Mouse (Mus musculus) hindbrain, embryonic 13.5 days (tissue): ENCODE results near the gene Neu2. TPM values are rescaled to one million over a fixed set of nuclear protein-coding genes. Genes with fewer than 3 reads are reported as not detected.

Experiments
- ATAC-seq: fragments of 200-750 bp; cut with Nextera tagmentation; 2 replicates; pipeline ENCODE4 v1.8.0; 2017; ENCODE audit warnings: moderate TSS enrichment; ENCODE audit not compliant: low FRiP score
- H3K27ac ChIP-seq: fragments of 300-500 bp; sonication (generic); 2 replicates; pipeline ENCODE4 v1.5.1; 2015; ENCODE audit warnings: inconsistent platforms, mild to moderate bottlenecking, moderate library complexity
- H3K27me3 ChIP-seq: fragments of 300-500 bp; sonication (generic); 2 replicates; pipeline ENCODE4 v1.6.1; 2015; ENCODE audit warnings: mild to moderate bottlenecking, inconsistent platforms
- H3K36me3 ChIP-seq: fragments of 300-500 bp; sonication (generic); 2 replicates; pipeline ENCODE4 v1.6.1; 2015; ENCODE audit warnings: mild to moderate bottlenecking, inconsistent platforms
- H3K4me1 ChIP-seq: fragments of 300-500 bp; sonication (generic); replicated peaks from 2 replicates; pipeline ENCODE4 v1.6.1; 2015; ENCODE audit warnings: inconsistent platforms
- H3K4me2 ChIP-seq: fragments of 300-500 bp; sonication (generic); 2 replicates; pipeline ENCODE4 v1.6.1; 2015; ENCODE audit warnings: inconsistent platforms, mild to moderate bottlenecking, moderate library complexity
- H3K4me3 ChIP-seq: fragments of 300-500 bp; sonication (generic); 2 replicates; pipeline ENCODE4 v1.5.1; 2015; ENCODE audit warnings: mild to moderate bottlenecking, inconsistent platforms
- H3K9ac ChIP-seq: fragments of 300-500 bp; sonication (generic); 2 replicates; pipeline ENCODE4 v1.6.1; 2015; ENCODE audit warnings: mild to moderate bottlenecking, inconsistent platforms
- H3K9me3 ChIP-seq: fragments of 300-500 bp; sonication (generic); 2 replicates; pipeline ENCODE4 v1.6.1; 2016; ENCODE audit warnings: inconsistent platforms
- WGBS: fragments of 180-500 bp; shearing (Covaris S2); methylation state at CpG from one replicate; pipeline ENCODE4 v1.1.7; 2015; 5-methylcytosine and 5-hydroxymethylcytosine counted together
- polyA plus RNA-seq: library from polyadenylated mRNA; unstranded; fragments of >200 nt; fragmentation: Nextera tagmentation; extraction: Ambion mirVana; gene quantifications from 2 replicates; pipeline ENCODE4 v1.2.1, GENCODE M21; 2015

Gene Neu2
- polyA plus RNA-seq, 1 experiment from 2014 or later = 0.22 TPM

DNA sequence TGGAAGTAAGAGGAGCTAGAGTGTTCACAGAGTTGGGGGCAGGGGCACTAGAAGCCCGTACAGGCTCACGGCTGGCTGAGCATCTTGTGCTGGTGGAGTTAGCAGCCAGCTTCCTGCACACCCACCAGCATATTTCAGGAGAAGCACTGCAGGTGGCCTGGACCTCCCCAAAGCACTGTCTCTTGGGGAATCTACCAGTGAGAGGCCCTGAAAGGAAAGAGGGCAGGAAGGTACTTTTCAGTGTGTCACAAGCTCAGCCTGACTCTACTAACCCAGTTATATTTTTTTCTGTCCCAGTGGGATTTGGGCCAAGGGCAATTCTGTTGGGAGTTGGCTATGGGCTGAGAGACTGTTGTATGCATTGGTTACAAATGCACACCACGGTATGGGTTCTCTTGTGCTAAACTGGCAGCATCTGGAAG lies 112.2 kb downstream of the Neu2 start:
- no peak overlapping the region for H3K27ac ChIP-seq
- no peaks in the 10 kb centered on the region for H3K27me3 ChIP-seq
- 0 out of 2 replicates have a peak overlapping the region, but pooled peaks have one; percentile 25 for H3K4me2 ChIP-seq
- no peaks in the 10 kb centered on the region for H3K36me3 ChIP-seq
- 0 out of 2 replicates have a peak, but pooled peaks cover under 1% of the 10 kb centered on the region for H3K9me3 ChIP-seq
- no peak for ATAC-seq
- 59% methylated on average over 3 of the region's 3 CpGs for WGBS
- no peaks in the 10 kb centered on the region for H3K4me1 ChIP-seq
- no peak overlapping the region for H3K9ac ChIP-seq
- no peak overlapping the region for H3K4me3 ChIP-seq

- H3K9ac ChIP-seq = no peak overlapping the region
- H3K27ac ChIP-seq = no peak overlapping the region
- H3K4me2 ChIP-seq = no peak overlapping the region
- no peaks in the 10 kb centered on the region for H3K9me3 ChIP-seq
- ATAC-seq = no peak
- 81% methylated on average over 1 of the region's 1 CpGs for WGBS
- no peaks in the 10 kb centered on the region for H3K27me3 ChIP-seq
- H3K36me3 ChIP-seq = no peaks in the 10 kb centered on the region
- no peak overlapping the region for H3K4me3 ChIP-seq
- no peaks in the 10 kb centered on the region for H3K4me1 ChIP-seq
Observed at GRCm38 (mm10) chr1:87623977-87624666, 114.4 kb downstream of the Neu2 start.

DNA sequence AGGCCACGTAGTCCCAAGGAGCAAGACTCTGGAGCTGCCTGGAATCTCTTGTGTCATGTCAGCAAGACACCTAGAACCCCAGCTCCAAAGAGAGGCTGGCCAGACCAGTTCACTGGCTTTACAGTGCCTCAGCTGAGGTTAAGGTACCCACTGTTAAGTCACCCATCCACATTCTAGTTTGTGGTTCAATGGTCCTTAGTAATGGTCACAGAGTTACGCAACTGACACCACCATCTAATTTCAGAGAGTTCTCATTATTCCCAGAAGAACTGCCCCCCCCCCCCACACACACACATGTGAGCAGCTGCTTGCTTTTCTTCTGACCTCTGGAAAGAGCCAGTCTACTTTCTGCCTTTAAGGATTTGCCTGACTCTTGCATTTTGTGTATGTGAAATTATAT lies 115.1 kb downstream of the Neu2 start:
- H3K27me3 ChIP-seq = no peaks in the 10 kb centered on the region
- ATAC-seq = no peak
- H3K4me2 ChIP-seq = no peak overlapping the region

GRCm38 (mm10) chr1:87625254-87626025 lies 115.8 kb downstream of the Neu2 start:
- Histone ChIP-seq H3K4me3 (no peak overlapping the region), H3K4me1 (no peaks in the 10 kb centered on the region), H3K9ac (no peak overlapping the region), H3K27ac (no peak overlapping the region), H3K9me3 (no peaks in the 10 kb centered on the region), H3K36me3 (no peaks in the 10 kb centered on the region), H3K27me3 (no peaks in the 10 kb centered on the region), H3K4me2 (no peak overlapping the region)
- 76% methylated on average over 6 of the region's 6 CpGs for WGBS
- ATAC-seq = no peak

More for the DNA sequence above, 115.1 kb downstream of the Neu2 start:
- WGBS = 87% methylated on average over 2 of the region's 2 CpGs
- no peaks in the 10 kb centered on the region for H3K9me3 ChIP-seq
- H3K4me1 ChIP-seq = no peaks in the 10 kb centered on the region
- no peak overlapping the region for H3K4me3 ChIP-seq
- no peak overlapping the region for H3K27ac ChIP-seq
- no peak overlapping the region for H3K9ac ChIP-seq
- H3K36me3 ChIP-seq = no peaks in the 10 kb centered on the region

DNA sequence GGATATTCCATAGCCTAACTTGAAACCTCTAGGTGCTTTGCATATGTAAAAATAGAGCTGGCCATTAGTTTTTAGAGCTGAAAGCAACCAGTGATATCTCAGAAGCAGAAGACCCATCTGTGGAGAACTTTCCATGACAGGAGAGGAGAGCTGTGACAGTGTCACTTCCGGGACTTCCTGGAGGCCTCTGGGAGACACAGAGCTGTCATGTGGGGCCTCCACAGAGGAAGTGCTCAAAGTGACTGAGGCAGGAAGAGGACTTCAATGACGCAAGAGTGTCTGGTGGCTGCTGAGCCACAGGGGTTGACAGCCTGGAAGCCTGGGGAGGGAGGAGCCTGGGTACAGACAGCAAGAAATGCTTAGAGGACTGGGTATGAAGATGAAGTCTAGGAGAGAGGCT lies 116.7 kb downstream of the Neu2 start:
- ATAC-seq = no peak
- H3K9me3 ChIP-seq = no peaks in the 10 kb centered on the region
- WGBS = 68% methylated on average over 2 of the region's 2 CpGs
- H3K27ac ChIP-seq = no peak overlapping the region
- no peaks in the 10 kb centered on the region for H3K4me1 ChIP-seq
- no peak overlapping the region for H3K4me3 ChIP-seq
- no peak overlapping the region for H3K4me2 ChIP-seq
- no peaks in the 10 kb centered on the region for H3K27me3 ChIP-seq
- no peaks in the 10 kb centered on the region for H3K36me3 ChIP-seq
- no peak overlapping the region for H3K9ac ChIP-seq

GRCm38 (mm10) chr1:87628085-87628484 lies 118.4 kb downstream of the Neu2 start:
- Histone ChIP-seq H3K4me1 (no peaks in the 10 kb centered on the region), H3K9me3 (no peaks in the 10 kb centered on the region), H3K4me3 (no peak overlapping the region), H3K36me3 (no peaks in the 10 kb centered on the region), H3K27ac (no peak overlapping the region), H3K27me3 (no peaks in the 10 kb centered on the region), H3K4me2 (no peak overlapping the region), H3K9ac (no peak overlapping the region)
- 76% methylated on average over 2 of the region's 2 CpGs for WGBS
- no peak for ATAC-seq

DNA sequence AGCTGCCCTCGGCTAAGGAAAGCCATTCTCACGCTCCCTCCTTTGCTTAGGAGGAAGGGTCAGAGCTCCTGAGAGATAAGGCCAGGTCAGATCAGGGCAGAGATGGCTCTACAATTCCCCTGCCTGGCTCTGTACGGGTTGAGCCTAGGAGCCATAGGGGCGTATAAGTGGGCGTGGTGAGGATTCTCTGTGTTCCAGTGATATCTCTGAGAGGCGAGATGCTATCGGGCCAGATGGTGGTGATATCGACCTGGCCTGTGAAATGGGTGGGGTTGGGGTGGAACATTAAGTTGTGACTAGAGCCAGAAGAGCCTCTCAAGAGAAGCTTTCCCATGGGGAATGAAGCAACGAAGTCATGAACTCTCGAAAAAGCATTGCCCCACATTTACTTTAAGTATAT lies 121.9 kb downstream of the Neu2 start:
- Histone ChIP-seq H3K27me3 (no peaks in the 10 kb centered on the region), H3K9me3 (no peaks in the 10 kb centered on the region), H3K9ac (no peak overlapping the region), H3K4me2 (no peak overlapping the region), H3K4me1 (no peaks in the 10 kb centered on the region), H3K4me3 (no peak overlapping the region), H3K36me3 (no peaks in the 10 kb centered on the region), H3K27ac (no peak overlapping the region)
- ATAC-seq = no peak
- 89% methylated on average over 10 of the region's 10 CpGs for WGBS

GRCm38 (mm10) chr1:87632163-87632562 lies 122.5 kb downstream of the Neu2 start:
- Histone ChIP-seq H3K9me3 (no peaks in the 10 kb centered on the region), H3K4me1 (no peaks in the 10 kb centered on the region), H3K4me3 (no peak overlapping the region), H3K4me2 (no peak overlapping the region), H3K27ac (no peak overlapping the region), H3K36me3 (no peaks in the 10 kb centered on the region), H3K9ac (no peak overlapping the region), H3K27me3 (no peaks in the 10 kb centered on the region)
- ATAC-seq = no peak
- WGBS = 81% methylated on average over 6 of the region's 6 CpGs

- H3K36me3 ChIP-seq = no peaks in the 10 kb centered on the region
- WGBS = 87% methylated on average over 12 of the region's 12 CpGs
- no peaks in the 10 kb centered on the region for H3K4me1 ChIP-seq
- no peaks in the 10 kb centered on the region for H3K27me3 ChIP-seq
- no peaks in the 10 kb centered on the region for H3K9me3 ChIP-seq
- no peak overlapping the region for H3K9ac ChIP-seq
- H3K4me2 ChIP-seq = no peak overlapping the region
- ATAC-seq = no peak
- H3K4me3 ChIP-seq = no peak overlapping the region
- H3K27ac ChIP-seq = no peak overlapping the region
Observed at GRCm38 (mm10) chr1:87636716-87637117, 127.0 kb downstream of the Neu2 start.

DNA sequence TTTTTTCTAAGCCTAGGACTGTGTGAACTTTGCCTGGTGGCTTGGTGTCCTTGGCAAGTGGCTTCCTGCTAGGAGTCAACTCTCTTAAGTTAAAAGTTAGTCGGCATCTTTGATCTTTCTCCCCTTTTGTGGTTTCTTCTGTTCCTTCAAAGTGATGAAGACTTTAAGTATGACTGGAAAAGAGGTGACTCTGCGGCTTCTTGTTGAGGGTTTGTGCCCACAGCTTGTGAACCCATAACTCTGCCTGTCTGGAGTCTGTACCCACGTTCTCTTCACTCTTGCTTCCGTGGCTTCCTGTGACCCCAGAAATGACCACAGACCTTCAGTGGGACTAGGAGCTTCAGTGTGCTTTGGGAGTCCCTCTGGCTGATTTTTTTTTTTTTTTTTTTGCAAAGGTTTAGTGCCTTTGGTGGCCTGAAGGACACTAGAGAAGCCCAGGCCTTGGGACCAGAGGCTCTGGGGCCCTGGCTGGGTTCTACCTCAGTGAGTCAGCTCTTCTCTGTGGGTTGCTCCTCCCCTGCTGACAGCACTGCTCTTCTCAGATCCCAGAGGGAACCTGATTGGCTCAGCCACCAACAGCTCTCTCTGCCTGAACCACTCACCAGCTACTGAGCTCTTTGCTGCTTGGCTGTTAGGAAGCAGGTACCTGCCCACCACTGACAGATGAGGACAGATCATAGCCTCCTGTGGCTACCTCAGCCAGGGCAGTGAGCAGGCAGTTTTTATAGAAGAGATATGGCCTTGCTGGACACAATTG lies 127.6 kb downstream of the Neu2 start:
- Histone ChIP-seq H3K9ac (no peak overlapping the region), H3K4me1 (no peaks in the 10 kb centered on the region), H3K4me2 (no peak overlapping the region), H3K27me3 (no peaks in the 10 kb centered on the region), H3K36me3 (no peaks in the 10 kb centered on the region), H3K27ac (no peak overlapping the region), H3K4me3 (no peak overlapping the region), H3K9me3 (no peaks in the 10 kb centered on the region)
- 90% methylated on average over 4 of the region's 4 CpGs for WGBS
- ATAC-seq = peak; percentile 28; the same call in 1 of the 2 replicates

GRCm38 (mm10) chr1:87637878-87638600 lies 128.3 kb downstream of the Neu2 start:
- H3K4me3 ChIP-seq = no peak overlapping the region
- no peak overlapping the region for H3K4me2 ChIP-seq
- ATAC-seq = no peak
- H3K4me1 ChIP-seq = no peaks in the 10 kb centered on the region
- H3K9me3 ChIP-seq = no peaks in the 10 kb centered on the region
- H3K9ac ChIP-seq = no peak overlapping the region
- H3K36me3 ChIP-seq = no peaks in the 10 kb centered on the region
- no peak overlapping the region for H3K27ac ChIP-seq
- 88% methylated on average over 4 of the region's 4 CpGs for WGBS
- H3K27me3 ChIP-seq = no peaks in the 10 kb centered on the region

GRCm38 (mm10) chr1:87639724-87640123 lies 130.0 kb downstream of the Neu2 start:
- ATAC-seq = no peak
- H3K27ac ChIP-seq = peak overlapping the region; percentile 35; the same call in 1 of the 2 replicates
- no peaks in the 10 kb centered on the region for H3K9me3 ChIP-seq
- no peaks in the 10 kb centered on the region for H3K4me1 ChIP-seq
- H3K27me3 ChIP-seq = no peaks in the 10 kb centered on the region
- H3K4me3 ChIP-seq = no peak overlapping the region
- no peaks in the 10 kb centered on the region for H3K36me3 ChIP-seq
- 88% methylated on average over 8 of the region's 8 CpGs for WGBS
- no peak overlapping the region for H3K4me2 ChIP-seq
- H3K9ac ChIP-seq = no peak overlapping the region
